Mouse (Mus musculus) left cerebral cortex, adult 9 months (tissue): Measurements from ENCODE around the gene Rnf34.

Experiments used
- DNase-seq, 2 experiments: peaks; one replicate each; pipeline ENCODE4 v3.0.0; 2022; ENCODE audit warnings: low spot score in 2 of 2

The Rnf34 gene

GRCm38 (mm10) chr5:122849521-122850318 lies at the start of gene Rnf34:
Rnf34 (plus strand) TSS chr5:122850048.
- DNase-seq, result peak; percentile 95

DNA sequence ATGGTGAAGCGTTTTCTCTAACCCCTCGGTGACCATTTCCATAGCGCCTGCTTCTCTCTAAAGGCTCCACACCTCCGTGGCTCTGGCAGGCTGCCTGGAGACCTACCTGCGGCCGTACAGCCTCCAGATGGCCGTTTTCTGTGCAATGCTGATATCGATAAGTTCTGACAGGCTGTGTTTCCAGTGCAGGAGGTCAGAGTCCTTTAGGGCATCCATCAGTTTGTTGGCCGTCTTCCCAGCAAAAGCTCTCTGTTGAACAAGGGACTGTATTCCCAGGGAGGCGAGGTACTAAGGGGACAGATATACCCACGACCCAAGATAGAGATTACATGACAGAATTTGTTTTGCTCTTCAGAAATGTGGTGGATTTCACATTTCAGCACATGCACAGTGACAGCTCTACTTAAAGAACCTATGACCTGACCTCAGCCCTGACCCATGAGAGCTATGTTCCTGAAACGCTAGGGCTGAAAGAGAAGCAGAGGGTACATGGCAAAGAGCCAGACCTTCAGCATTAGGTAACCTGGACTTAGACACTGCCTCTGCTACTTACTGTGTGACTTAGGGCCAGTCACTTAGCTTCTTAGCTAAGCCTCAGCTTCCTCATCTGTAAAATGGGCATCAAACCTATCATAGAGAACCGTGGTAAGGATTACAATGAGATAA lies 49.4 kb upstream of the Rnf34 start:
- DNase-seq, result no peak

- no peak for DNase-seq
Measured at GRCm38 (mm10) chr5:122801684-122802083, 48.2 kb upstream of the Rnf34 start.

GRCm38 (mm10) chr5:122802706-122803105 lies 47.1 kb upstream of the Rnf34 start:
- DNase-seq, result no peak

DNA sequence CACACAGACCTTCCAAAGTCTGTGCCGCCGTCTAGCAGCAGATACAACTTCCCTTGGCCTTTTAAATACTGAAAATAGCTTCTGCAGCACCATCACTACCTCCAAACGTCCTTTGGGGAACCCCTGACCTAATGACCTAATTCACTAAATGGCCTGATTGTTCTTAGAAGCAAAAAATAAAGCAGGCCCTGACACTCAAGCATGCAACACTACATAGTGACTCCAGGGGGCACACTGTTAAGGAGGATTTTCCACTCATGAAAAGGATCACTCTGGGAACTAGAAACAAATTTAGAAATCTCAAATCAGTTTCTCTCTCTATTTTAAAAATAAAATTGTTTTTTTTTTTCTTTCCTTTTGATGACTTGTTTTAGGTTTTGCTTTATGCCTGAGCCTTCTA lies 44.3 kb upstream of the Rnf34 start:
- DNase-seq, result no peak

DNA sequence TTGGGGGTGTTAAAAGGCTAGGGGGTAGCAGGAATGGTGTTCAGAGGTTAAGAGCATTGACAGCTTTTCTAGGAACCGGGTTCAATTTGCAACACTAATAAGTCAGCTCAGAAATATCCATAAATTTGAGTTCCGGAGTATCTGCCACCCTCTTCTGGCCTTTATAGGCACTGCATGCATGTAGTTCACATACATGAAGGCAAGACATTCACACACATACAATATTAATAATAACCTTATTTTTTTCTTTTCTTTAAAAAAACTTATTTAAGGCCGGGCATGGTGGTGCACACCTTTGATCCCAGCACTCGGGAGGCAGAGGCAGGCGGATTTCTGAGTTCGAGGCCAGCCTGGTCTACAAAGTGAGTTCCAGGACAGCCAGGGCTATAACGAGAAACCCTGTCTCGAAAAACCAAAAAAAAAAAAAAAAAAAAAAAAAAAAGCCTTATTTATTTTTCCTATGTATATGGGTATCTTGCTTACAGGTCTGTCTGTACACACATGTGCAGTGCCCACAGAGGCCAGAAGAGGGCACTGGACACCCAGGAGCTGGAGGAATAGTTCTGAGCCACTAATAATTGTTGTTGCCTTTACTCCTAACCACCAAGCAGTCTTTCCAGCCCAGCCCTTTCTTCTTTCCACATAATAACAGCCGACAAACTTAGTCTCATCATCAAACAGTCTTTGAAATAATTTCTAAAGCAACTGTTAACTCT lies 38.3 kb upstream of the Rnf34 start:
- peak in 1 of 2 experiments; percentile 52 for DNase-seq

GRCm38 (mm10) chr5:122812699-122813098 lies 37.1 kb upstream of the Rnf34 start:
- DNase-seq, result no peak

- DNase-seq, result peak; percentile 86 to 91
Measured at GRCm38 (mm10) chr5:122820777-122821523, 28.9 kb upstream of the Rnf34 start, which contains the start of gene Anapc5. Anapc5 (minus strand) TSS chr5:122821339.

GRCm38 (mm10) chr5:122821524-122821885 lies 28.3 kb upstream of the Rnf34 start:
- no peak for DNase-seq

DNA sequence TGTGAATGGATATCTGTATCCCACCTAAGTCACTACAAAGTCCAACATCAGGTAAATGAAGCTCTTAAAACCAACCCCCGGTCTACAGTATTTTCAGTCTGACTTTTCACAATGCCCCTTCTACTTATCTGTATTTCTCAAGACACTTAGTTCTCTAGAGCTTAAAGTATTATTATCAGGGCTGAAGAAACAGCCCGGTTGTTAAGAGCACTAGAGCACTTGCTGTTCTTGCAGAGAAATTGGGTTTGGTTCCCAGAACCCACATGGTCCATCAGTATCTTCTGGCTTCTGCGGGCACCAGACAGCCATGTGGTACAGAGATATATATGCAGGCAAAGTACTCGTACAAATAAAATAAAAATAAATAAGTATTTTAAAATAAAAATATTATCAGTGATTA lies 27.4 kb upstream of the Rnf34 start:
- no peak for DNase-seq

- DNase-seq, result no peak
Measured at GRCm38 (mm10) chr5:122823976-122824375, 25.9 kb upstream of the Rnf34 start.

GRCm38 (mm10) chr5:122824450-122824849 lies 25.4 kb upstream of the Rnf34 start:
- no peak for DNase-seq

DNA sequence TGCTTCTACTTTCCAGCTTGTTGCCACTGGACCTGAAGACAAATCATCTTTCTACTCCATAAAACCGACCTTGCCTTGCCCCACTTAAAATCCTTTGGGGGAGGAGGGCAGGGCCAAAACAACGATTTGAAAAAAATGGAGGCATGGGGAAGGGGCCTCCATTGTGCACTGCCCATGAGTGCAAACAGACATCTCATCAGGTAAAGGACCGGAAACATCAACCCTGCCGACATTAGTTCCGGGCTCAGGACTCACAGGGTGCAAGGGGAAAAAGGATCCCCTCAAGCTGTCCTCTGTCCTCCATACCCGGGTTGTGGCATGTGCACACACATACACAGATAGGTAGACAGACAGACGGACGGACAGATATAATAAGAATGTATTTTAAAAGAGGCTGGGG lies 24.7 kb upstream of the Rnf34 start:
- DNase-seq, result no peak

- no peak for DNase-seq
Measured at GRCm38 (mm10) chr5:122832536-122832935, 17.3 kb upstream of the Rnf34 start.

DNA sequence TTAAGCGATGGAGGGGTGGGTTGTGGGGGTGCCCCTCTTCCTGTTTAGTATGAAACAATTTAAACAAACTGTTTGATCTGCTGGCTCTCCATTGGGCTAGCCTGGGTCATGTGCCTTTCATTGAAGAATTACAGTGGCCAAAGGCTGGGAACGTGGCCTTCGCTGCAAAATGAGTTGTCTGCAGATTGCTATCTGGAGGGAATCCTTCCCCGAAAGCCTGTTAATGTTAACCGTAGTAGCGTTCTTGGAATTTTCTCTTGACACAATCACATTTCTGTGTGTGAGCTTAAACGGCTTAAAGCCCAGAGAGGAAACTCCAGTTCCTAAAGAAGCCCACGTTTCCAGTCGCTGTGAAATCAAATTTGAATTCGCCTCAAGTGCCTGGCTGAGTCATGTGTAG lies 16.9 kb upstream of the Rnf34 start:
- DNase-seq, result no peak

- no peak for DNase-seq
Measured at GRCm38 (mm10) chr5:122841126-122841525, 8.7 kb upstream of the Rnf34 start.

DNA sequence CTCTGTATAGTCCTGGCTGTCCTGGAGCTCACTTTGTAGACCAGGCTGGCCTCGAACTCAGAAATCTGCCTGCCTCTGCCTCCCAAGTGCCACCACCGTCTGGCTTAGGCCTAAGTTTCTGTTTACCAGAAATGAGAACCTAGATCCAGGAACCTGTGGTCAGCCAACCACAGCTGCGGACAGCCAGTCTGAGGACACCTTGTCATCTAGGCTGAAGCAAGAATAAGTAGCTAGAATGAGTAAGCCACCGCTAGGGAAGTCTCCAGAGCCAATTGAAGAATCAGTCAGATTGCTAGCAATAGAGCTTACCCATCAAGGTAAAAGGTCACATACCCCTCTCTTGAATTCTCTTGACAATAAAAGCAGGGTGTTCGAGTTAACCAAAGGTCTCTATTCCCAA lies 6.0 kb upstream of the Rnf34 start:
- no peak for DNase-seq

GRCm38 (mm10) chr5:122850319-122851002 lies 613 bp downstream of the Rnf34 start:
- DNase-seq, result peak in 1 of 2 experiments; percentile 18

GRCm38 (mm10) chr5:122852611-122853010 lies 2.8 kb downstream of the Rnf34 start:
- no peak for DNase-seq

DNA sequence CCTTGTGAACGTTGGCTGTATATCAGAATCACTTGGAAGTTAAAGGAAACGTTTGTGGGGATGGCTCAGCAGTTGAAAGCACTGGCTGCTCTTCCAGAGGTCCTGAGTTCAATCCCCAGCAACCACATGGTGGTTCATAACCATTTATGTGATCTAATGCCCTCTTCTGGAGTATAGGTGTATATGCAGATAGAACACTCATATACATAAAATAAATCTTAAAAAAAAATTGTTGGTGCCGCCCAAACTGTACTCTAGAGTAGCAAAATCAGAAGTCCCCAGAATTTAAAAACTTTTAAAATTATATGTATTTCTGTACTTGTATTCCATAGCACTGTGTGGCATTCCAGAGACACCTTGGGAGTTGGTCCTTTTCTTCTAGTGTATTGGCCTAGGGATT lies 6.0 kb downstream of the Rnf34 start:
- DNase-seq, result no peak

DNA sequence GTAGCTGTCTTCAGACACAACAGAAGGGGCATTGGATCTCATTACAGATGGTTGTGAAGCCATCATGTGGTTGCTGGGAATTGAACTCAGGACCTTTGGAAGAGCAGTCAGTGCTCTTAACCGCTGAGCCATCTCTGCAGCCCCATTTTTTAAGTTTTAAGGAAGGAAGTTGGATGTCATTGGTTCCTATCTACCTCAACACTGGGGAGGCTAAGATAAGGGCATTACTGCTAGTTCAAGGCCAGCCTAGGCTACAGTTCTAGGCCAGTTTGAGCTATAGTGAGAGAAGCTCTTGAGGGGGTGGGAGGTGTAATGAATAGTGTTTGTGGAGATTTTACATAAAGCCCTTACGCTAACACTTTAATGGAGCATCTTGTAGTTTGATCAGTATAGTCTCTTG lies 13.2 kb downstream of the Rnf34 start:
- no peak for DNase-seq
